Mouse (Mus musculus) Patski (cell line): ENCODE data around the gene Atg4b. TPM values are rescaled to one million over a fixed set of nuclear protein-coding genes. Genes with fewer than 3 reads are reported as not detected.
"Not testable (repeated sequence)": the region's sequence is repeated elsewhere in the genome, so short reads cannot be mapped to it uniquely, and the experiment has no call there.

Experiments
- ATAC-seq: fragments of 100-300 bp; one replicate; pipeline ENCODE4 v1.8.0; 2021
- CTCF ChIA-PET: fragments of 350-600 bp; sonication (Branson Sonifier 250); formaldehyde crosslinking; loops from one replicate; lab custom pipeline; 2022; ENCODE audit warnings: inconsistent platforms; lab: Charles Lee
- POLR2A ChIA-PET: fragments of 350-600 bp; sonication (Branson Sonifier 250); formaldehyde crosslinking; loops from one replicate; lab custom pipeline; 2022; ENCODE audit warnings: antibody characterized with exemption, inconsistent platforms; lab: Charles Lee
- DNase-seq: peaks from one replicate; pipeline ENCODE4 v3.0.0-alpha.2; 2011; ENCODE audit warnings: low read depth, low spot score
- H3K27me3 ChIP-seq: fragments of 371-371 bp; one replicate; pipeline ENCODE4 v1.5.1; 2021
- CTCF ChIP-seq: fragments of 100-300 bp; IDR thresholded peaks from one replicate; pipeline ENCODE4 v1.5.1; 2021
- in situ Hi-C: fragments of 300-500 bp; cut with MboI; formaldehyde crosslinking; loops from 3 replicates; pipeline ENCODE4 v1.11.1; 2018; ENCODE audit warnings: low pct_unique_long_range_greater_than_20kb, mixed read lengths
- polyA plus RNA-seq: library from polyadenylated mRNA; unstranded; gene quantifications from one replicate; pipeline ENCODE4 v1.2.3, GENCODE M21; 2021

The Atg4b gene
- polyA plus RNA-seq, 1 experiment from 2014 or later, result 74.5 TPM

DNA sequence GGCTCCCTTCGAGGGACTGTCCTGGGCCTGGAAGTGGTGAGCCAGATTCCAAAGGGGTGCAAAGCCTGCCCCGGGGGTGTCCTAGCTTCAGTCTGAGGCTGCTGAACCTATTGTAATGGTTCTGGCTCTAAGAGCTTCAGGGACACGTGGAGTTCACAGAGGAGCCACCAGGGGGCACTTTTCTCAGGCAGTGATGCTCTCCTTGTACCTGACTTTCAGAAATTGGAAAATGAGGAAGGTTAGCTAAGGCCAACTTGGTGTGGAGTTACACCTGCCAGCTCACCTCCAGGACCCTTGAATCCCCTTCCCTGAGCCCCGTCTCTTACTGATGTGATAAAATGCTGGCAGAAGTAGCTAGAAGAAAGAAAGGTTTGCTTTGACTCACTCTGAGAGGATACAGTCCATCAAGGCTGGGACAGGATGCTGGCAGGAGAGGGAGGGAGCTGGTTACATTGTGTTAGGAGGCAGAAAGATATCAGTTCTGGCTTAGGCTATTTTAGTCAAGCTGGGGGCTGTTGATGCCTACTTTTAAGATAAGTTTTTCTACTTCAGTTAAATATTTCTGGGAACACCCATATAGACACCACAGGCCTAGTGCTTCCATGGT lies 81.6 kb downstream of the Atg4b start:
- H3K27me3 ChIP-seq, DNase-seq, POLR2A ChIA-PET, ATAC-seq: not testable (repeated sequence)
- in situ Hi-C loops, result loop anchor here (10.0 kb wide), 1 partner anchor 242 kb away; no protein-coding TSS in a partner anchor
- CTCF ChIA-PET, result interaction anchor here (1.0 to 1.3 kb wide), 3 partner anchors 12 to 246 kb away, joined by 3 to 4 read pairs (median 3); no protein-coding TSS in a partner anchor
- TF ChIP-seq CTCF, result peak; percentile 44

DNA sequence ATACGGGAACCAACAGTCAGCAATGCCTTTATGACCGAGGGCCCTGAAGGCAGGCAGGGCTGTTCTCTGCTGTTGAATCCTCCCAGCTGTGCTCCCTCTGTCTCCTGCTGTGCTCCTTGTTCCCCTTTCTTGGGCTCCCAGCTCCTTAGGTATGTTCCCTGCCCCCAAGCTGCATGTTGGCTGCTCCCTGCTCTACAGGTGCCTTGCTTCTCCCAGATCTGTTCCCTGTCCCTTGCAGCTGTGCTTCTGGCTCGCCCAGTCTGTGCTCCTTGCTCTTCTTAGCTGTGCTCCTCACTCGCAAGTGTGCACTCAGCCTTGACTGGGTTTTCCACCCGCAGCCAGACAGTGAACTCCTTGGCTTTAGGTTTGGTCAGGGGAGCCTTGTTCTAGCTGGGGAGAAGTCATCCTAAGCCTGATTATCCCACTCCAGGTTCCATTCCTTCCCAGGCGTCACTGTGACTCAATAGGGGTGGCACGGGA lies 83.4 kb downstream of the Atg4b start:
- no peak for TF ChIP-seq CTCF
- in situ Hi-C loops, result loop anchor here (10.0 kb wide), 1 partner anchor 240 kb away; no protein-coding TSS in a partner anchor
- no peaks in the 10 kb centered on the region for H3K27me3 ChIP-seq
- DNase-seq (no peak), ATAC-seq (peak; percentile 32)
- CTCF ChIA-PET, result no interaction called here
- POLR2A ChIA-PET, result interaction anchor here (0.6 kb wide), 1 partner anchor 10 kb away, joined by 5 read pairs; the partner anchor contains the start of gene D2hgdh

DNA sequence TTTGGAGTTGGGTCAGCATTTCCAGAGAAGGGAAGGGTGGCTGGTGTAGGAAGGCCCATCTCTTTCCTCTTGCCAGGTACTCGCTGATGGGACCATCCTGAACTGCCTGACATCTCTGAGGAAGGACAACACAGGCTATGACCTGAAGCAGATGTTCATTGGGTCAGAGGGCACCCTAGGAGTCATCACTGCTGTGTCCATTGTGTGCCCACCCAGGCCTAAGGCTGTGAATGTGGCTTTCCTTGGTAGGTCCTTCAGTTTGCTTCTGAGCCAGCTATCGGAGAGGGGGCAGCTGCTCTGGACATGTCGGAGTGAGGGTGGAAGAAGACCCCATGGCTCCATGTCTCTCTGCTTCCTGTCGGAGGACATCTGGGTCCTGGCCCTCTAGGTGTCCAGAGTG lies 83.9 kb downstream of the Atg4b start:
- ATAC-seq, result no peak
- POLR2A ChIA-PET, result interaction anchor here (0.6 kb wide), 1 partner anchor 10 kb away, joined by 5 read pairs; the partner anchor contains the start of gene D2hgdh
- no peaks in the 10 kb centered on the region for H3K27me3 ChIP-seq
- no peak for DNase-seq
- CTCF ChIA-PET, result no interaction called here
- TF ChIP-seq CTCF, result no peak
- in situ Hi-C loops, result loop anchor here (10.0 kb wide), 1 partner anchor 240 kb away; no protein-coding TSS in a partner anchor

DNA sequence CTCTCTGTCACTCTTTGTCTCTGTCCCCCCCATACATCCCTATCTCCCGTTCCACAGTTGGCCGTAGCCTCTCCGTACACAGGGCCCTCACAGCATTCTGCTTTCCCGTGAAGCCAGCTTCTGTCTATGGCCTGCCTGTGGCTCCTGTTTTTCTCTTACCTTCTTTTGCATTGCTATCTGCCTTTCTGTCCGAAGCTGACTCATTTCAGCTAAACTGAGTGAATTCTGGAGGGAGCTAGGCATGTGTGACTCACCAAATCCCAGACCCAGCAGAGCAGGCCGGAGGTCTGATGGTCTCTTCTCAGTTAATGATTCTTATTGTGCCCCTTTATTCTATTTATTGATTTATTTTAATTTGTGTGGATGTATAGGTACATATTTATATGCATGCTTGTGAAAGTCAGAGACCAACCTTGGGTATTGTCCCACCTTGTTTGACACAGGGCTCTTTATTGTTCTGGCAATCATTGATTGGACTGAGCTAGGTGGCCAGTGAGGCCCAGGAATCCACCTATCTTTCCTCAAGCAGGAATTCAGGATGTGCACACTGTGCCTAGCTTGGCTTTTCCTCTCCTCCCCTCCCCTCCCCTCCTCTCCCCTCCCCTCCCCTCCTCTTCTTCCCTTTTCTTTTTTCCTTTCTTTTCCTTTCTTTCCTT lies 84.7 kb downstream of the Atg4b start:
- no peak for TF ChIP-seq CTCF

DNA sequence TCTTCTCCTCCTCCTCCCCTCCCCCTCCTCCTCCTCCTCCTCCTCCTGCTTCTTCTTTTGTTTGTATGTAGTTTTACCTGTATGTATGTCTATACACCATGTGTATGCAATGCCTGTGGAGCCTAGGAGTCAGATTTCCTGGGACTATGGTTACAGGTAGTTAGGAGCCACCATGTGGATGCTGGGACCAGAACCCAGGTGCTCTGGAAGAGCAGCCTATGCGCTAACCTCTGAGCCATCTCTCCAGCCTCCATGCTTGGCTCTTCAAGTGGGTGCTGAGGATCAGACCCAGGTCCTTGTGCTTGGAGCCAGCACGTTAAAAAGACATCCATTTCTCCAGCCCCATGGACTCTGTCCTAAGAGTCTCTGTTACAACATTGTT lies 85.2 kb downstream of the Atg4b start:
- ChIA-PET CTCF (no interaction called here), POLR2A (no interaction called here)
- in situ Hi-C loops, result loop anchor here (10.0 kb wide), 1 partner anchor 238 kb away; no protein-coding TSS in a partner anchor
- TF ChIP-seq CTCF, result no peak
- DNase-seq (no peak), ATAC-seq (no peak)
- no peaks in the 10 kb centered on the region for H3K27me3 ChIP-seq

More for the DNA sequence above, 84.7 kb downstream of the Atg4b start:
- POLR2A ChIA-PET, result no interaction called here
- peak; percentile 98 for ATAC-seq
- DNase-seq, result peak; percentile 66
- CTCF ChIA-PET, result no interaction called here
- H3K27me3 ChIP-seq, result no peaks in the 10 kb centered on the region
- in situ Hi-C loops, result loop anchor here (10.0 kb wide), 1 partner anchor 239 kb away; no protein-coding TSS in a partner anchor

DNA sequence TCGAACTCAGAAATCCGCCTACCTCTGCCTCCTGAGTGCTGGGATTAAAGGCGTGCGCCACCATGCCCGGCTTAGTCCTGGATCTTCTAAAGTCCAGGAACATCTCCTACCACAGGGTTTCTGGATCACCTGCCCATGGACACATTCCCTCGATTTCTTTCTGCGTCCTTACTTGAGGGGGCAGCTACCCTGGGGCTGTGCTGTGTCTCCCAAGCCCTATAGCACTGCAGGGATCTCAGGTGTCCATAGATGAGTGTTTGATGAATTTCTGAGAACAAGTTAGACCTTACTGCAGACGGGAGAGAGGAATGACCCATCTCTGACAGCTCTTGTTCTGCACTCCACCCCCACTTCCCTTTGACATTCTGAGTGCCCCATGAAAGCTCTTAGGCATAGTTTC lies 86.0 kb downstream of the Atg4b start:
- DNase-seq (no peak), ATAC-seq (no peak)
- no peaks in the 10 kb centered on the region for H3K27me3 ChIP-seq
- TF ChIP-seq CTCF, result no peak
- POLR2A ChIA-PET, result interaction anchor here (0.6 kb wide), 1 partner anchor 223 kb away, joined by 3 read pairs; no protein-coding TSS in a partner anchor
- CTCF ChIA-PET, result no interaction called here
- in situ Hi-C loops, result loop anchor here (10.0 kb wide), 1 partner anchor 237 kb away; no protein-coding TSS in a partner anchor

DNA sequence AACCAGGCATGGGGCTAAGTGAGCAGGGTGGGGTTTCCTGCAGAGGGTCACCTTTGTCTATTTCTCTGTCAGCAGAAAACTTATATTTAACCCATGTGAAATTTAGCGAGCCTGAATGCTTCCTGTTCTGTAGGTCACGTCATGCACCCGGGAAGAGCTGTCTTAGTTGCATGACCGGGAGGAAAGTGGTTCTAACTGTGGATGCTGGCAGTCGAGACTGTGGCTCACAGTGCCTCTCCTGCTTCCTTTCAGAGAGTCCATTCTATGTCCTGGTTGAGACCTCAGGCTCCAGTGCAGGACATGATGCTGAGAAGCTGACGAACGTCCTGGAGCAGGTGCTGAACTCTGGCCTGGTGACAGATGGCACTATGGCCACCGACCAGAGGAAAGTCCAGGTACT lies 87.3 kb downstream of the Atg4b start:
- CTCF ChIA-PET, POLR2A ChIA-PET, ATAC-seq, DNase-seq, H3K27me3 ChIP-seq: not testable (repeated sequence)
- in situ Hi-C loops, result loop anchor here (10.0 kb wide), 1 partner anchor 236 kb away; no protein-coding TSS in a partner anchor

Other genes with a start within 250 kb of the Atg4b start
- gene Farp2, start 239.4 kb upstream of the Atg4b start, polyA plus RNA-seq, result 10.1 TPM
- 201 TPM for gene Stk25, start 92.8 kb upstream of the Atg4b start, polyA plus RNA-seq
- 14.8 TPM for gene Bok, start 65.8 kb upstream of the Atg4b start, polyA plus RNA-seq
- 86.0 TPM for gene Thap4, start 3.4 kb downstream of the Atg4b start, polyA plus RNA-seq
- gene Dtymk, start 50.4 kb downstream of the Atg4b start, polyA plus RNA-seq, result 86.4 TPM
- 10.4 TPM for gene Ing5, start 52.5 kb downstream of the Atg4b start, polyA plus RNA-seq
- gene D2hgdh, start 73.4 kb downstream of the Atg4b start, polyA plus RNA-seq, result 34.9 TPM
- gene Gal3st2, start 109.8 kb downstream of the Atg4b start, polyA plus RNA-seq, result not detected
- 0.28 TPM for gene Gal3st2b, start 166.8 kb downstream of the Atg4b start, polyA plus RNA-seq
- gene Gal3st2c, start 239.0 kb downstream of the Atg4b start, polyA plus RNA-seq, result 0.06 TPM